8 mouse cellular contexts compared by ENCODE assay signal in the genomic region with DNA sequence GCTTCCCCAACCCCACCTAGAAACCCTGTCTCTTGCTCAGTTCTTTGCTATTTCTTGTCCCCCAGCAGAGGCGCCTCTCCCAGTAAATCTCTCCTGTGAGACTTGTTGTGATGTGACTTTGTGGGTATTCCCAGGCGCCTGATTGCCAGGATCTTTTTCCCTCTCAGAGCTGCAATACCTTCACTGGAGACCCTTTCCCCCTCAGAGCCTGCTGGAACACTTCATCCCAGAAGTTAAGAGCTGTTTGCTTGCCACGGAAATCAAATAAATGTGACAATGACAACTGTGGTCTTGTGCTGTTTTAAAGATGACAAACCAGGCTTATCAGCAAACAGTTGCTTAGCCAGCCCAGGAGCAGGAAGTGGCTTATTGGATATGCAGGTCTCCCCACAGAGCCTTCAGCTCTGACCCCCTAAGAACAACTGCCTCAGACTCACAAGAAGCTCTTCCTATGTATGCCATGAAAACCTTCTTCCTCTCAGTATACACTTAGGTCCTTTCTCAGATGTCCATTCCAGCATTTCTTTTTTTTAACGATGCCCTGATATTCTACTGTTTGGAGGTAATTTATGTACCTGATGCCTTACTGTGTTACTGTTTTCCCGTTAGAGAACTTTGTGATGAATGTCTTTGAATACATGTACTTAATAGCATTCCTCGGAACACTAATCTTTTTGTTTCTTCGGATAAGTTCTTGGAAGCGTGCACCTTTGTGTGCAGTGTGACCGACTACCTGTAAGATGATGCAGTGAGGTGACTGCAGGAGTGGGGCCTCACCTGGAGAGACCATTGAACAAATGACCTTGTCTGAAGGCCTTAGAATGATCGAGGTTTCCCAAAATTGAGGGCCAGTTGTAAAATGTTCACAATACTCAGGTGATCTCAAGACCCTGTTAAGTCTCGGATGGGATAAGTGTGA. TPM values are rescaled to one million over a fixed set of nuclear protein-coding genes. Genes with fewer than 3 reads are reported as not detected.
A peak's percentile ranks its signal among the peaks of the same experiment; 100 is the strongest.
DNase-seq lines count a peak whose midpoint lies in the region; ATAC-seq and TF ChIP-seq lines count a peak whose summit lies in the region.

No protein-coding gene starts in this region.

- H3K36me3 ChIP-seq in heart, embryonic 10.5 days = peaks cover 7% of the 10 kb centered on the region
- H3K36me3 ChIP-seq in ES-Bruce4 (ENCODE audit: control insufficient read depth, insufficient read depth, low read length, poor library complexity, severe bottlenecking) = 0 out of 2 replicates have a peak, but pooled peaks cover 5% of the 10 kb centered on the region
- H3K36me3 ChIP-seq in forebrain, embryonic 10.5 days (replicated peaks) = peaks cover 27% of the 10 kb centered on the region
- H3K36me3 ChIP-seq in liver, embryonic 11.5 days (ENCODE audit: control insufficient read depth, insufficient read depth, low read length) = peaks cover under 1% of the 10 kb centered on the region; the same call in 1 of the 2 replicates
- H3K36me3 ChIP-seq in stomach, postnatal 0 days (ENCODE audit: control insufficient read depth, insufficient read depth, low read length) = no peaks in the 10 kb centered on the region

- H3K27me3 ChIP-seq in heart, embryonic 10.5 days (ENCODE audit: insufficient read depth, poor library complexity, severe bottlenecking) = no peaks in the 10 kb centered on the region
- no peaks in the 10 kb centered on the region for H3K27me3 ChIP-seq in ES-Bruce4 (ENCODE audit: control insufficient read depth, insufficient read depth, low read length, poor library complexity, severe bottlenecking)
- H3K27me3 ChIP-seq in forebrain, embryonic 10.5 days (ENCODE audit: poor library complexity, severe bottlenecking) = no peaks in the 10 kb centered on the region
- no peaks in the 10 kb centered on the region for H3K27me3 ChIP-seq in liver, embryonic 11.5 days (replicated peaks; ENCODE audit: control insufficient read depth, insufficient read depth, low read length)
- H3K27me3 ChIP-seq in stomach, postnatal 0 days (ENCODE audit: control insufficient read depth, insufficient read depth, low read length) = no peaks in the 10 kb centered on the region

- 19% methylated on average over 11 of the region's 11 CpGs for WGBS in heart, embryonic 10.5 days
- 19% methylated on average over 11 of the region's 11 CpGs for WGBS in forebrain, embryonic 10.5 days
- WGBS in liver, embryonic 11.5 days = 18% methylated on average over 11 of the region's 11 CpGs
- 8% methylated on average over 11 of the region's 11 CpGs for WGBS in stomach, postnatal 0 days

- H3K4me1 ChIP-seq in heart, embryonic 10.5 days = peaks cover 64% of the 10 kb centered on the region
- peaks cover 5% of the 10 kb centered on the region for H3K4me1 ChIP-seq in ES-Bruce4 (ENCODE audit: control insufficient read depth, insufficient read depth, low read length)
- H3K4me1 ChIP-seq in forebrain, embryonic 10.5 days = peaks cover 49% of the 10 kb centered on the region
- peaks cover 35% of the 10 kb centered on the region for H3K4me1 ChIP-seq in liver, embryonic 11.5 days (replicated peaks; ENCODE audit: control insufficient read depth, insufficient read depth, low read length)
- 0 out of 2 replicates have a peak, but pooled peaks cover 5% of the 10 kb centered on the region for H3K4me1 ChIP-seq in stomach, postnatal 0 days (replicated peaks; ENCODE audit: control insufficient read depth, insufficient read depth)

- no peak for TF ChIP-seq CTCF in ES-Bruce4 (IDR thresholded peaks at IDR 0.05; ENCODE audit: low read depth, low read length)
- 0 out of 2 replicates have a peak, but pooled peaks have one; percentile 11 for TF ChIP-seq CTCF in stomach, postnatal 0 days (IDR thresholded peaks at IDR 0.05; ENCODE audit: low read depth)

- TF ChIP-seq EP300 in ES-Bruce4 (IDR thresholded peaks at IDR 0.05; ENCODE audit: insufficient read depth, low read depth, low read length) = no peak
- TF ChIP-seq EP300 in stomach, postnatal 0 days (optimal IDR thresholded peaks at IDR 0.05) = no peak

- DNase-seq in heart, embryonic 10.5 days (ENCODE audit: low spot score) = no peak
- DNase-seq in heart, postnatal 36 days = no peak
- DNase-seq in forebrain, embryonic 10.5 days (ENCODE audit: extremely low spot score, low spot score) = no peak
- DNase-seq in liver, embryonic 11.5 days (ENCODE audit: low spot score) = peak; percentile 50
- DNase-seq in stomach, postnatal 0 days (ENCODE audit: low spot score) = no peak
- DNase-seq in testis, postnatal 14 days (ENCODE audit: low spot score) = no peak
- no peak for DNase-seq in urinary bladder, adult 18-20 months (ENCODE audit: low spot score in 2 of 2)

- H3K4me3 ChIP-seq in heart, embryonic 10.5 days = peak overlapping the region; percentile 94
- peak overlapping the region; percentile 47 for H3K4me3 ChIP-seq in ES-Bruce4 (ENCODE audit: low read depth, low read length)
- H3K4me3 ChIP-seq in forebrain, embryonic 10.5 days = peak overlapping the region; percentile 75
- peak overlapping the region; percentile 67 for H3K4me3 ChIP-seq in liver, embryonic 11.5 days (ENCODE audit: low read depth, low read length)
- peak overlapping the region; percentile 93 for H3K4me3 ChIP-seq in stomach, postnatal 0 days (ENCODE audit: low read depth, low read length)

- TF ChIP-seq POLR2A in ES-Bruce4 (IDR thresholded peaks at IDR 0.05; ENCODE audit: insufficient read depth, low read length) = no peak

- no peak for ATAC-seq in liver, embryonic 11.5 days (replicated peaks; ENCODE audit: low FRiP score)
- ATAC-seq in stomach, postnatal 0 days (ENCODE audit: low FRiP score, low TSS enrichment) = peak; percentile 54

- H3K4me2 ChIP-seq in liver, embryonic 11.5 days = peak overlapping the region; percentile 90
- H3K4me2 ChIP-seq in stomach, postnatal 0 days (replicated peaks; ENCODE audit: low read depth) = peak overlapping the region; percentile 49

- no peaks in the 10 kb centered on the region for H3K9me3 ChIP-seq in heart, embryonic 10.5 days
- no peaks in the 10 kb centered on the region for H3K9me3 ChIP-seq in ES-Bruce4 (replicated peaks; ENCODE audit: control insufficient read depth, insufficient read depth, low read length, poor library complexity, severe bottlenecking)
- no peaks in the 10 kb centered on the region for H3K9me3 ChIP-seq in forebrain, embryonic 10.5 days
- H3K9me3 ChIP-seq in liver, embryonic 11.5 days (ENCODE audit: control insufficient read depth, low read length) = no peaks in the 10 kb centered on the region
- H3K9me3 ChIP-seq in stomach, postnatal 0 days (ENCODE audit: control insufficient read depth, low read length) = no peaks in the 10 kb centered on the region

- peak overlapping the region; percentile 97 for H3K27ac ChIP-seq in heart, embryonic 10.5 days
- peak overlapping the region; percentile 97 for H3K27ac ChIP-seq in ES-Bruce4 (ENCODE audit: insufficient read depth, low read length)
- H3K27ac ChIP-seq in forebrain, embryonic 10.5 days = peak overlapping the region; percentile 97
- H3K27ac ChIP-seq in liver, embryonic 11.5 days (ENCODE audit: low read depth, low read length) = peak overlapping the region; percentile 78
- H3K27ac ChIP-seq in stomach, postnatal 0 days (replicated peaks) = peak overlapping the region; percentile 98

- peak overlapping the region; percentile 53 for H3K9ac ChIP-seq in ES-Bruce4 (ENCODE audit: low read depth, poor library complexity, severe bottlenecking)
- peak overlapping the region; percentile 31 for H3K9ac ChIP-seq in liver, embryonic 11.5 days (ENCODE audit: low read depth, low read length)
- peak overlapping the region; percentile 31; the same call in 1 of the 2 replicates for H3K9ac ChIP-seq in stomach, postnatal 0 days (ENCODE audit: low read length)

- intact Hi-C loops in heart, postnatal 36 days (cut with DNase I) = loop anchor here (5.0 kb wide), 1 partner anchor 201 kb away; no protein-coding TSS in a partner anchor

RNA-seq across cellular contexts. Expression of a gene that starts 0.9 kb away (rescaled TPM):
- 129 and 133 TPM in 2 replicates for polyA plus RNA-seq in heart, embryonic 10.5 days (2016; fragmentation: Nextera tagmentation; extraction: Ambion mirVana)
- 10 to 100 TPM; 17.4 to 19.5 TPM for total RNA-seq in heart, postnatal 36 days (2021)
- 205 and 210 TPM in 2 replicates for polyA plus RNA-seq in ES-Bruce4 (2011; ENCODE audit: insufficient read depth, insufficient read length, low read depth, missing spikeins)
- polyA plus RNA-seq in forebrain, embryonic 10.5 days (2016; fragmentation: Nextera tagmentation; extraction: Ambion mirVana) = 207 and 227 TPM in 2 replicates
- polyA plus RNA-seq in liver, embryonic 11.5 days (2014; fragmentation: Nextera tagmentation; extraction: Ambion mirVana) = 99.7 and 101 TPM in 2 replicates
- 119 and 127 TPM in 2 replicates for polyA plus RNA-seq in stomach, postnatal 0 days (2015; fragmentation: Nextera tagmentation; extraction: Ambion mirVana)

RNA-seq across cellular contexts. Expression of a gene that starts 18.4 kb away (rescaled TPM):
- 13.5 and 19.4 TPM in 2 replicates for polyA plus RNA-seq in heart, embryonic 10.5 days (2016; fragmentation: Nextera tagmentation; extraction: Ambion mirVana)
- 1 to 10 TPM; 3.4 to 5.6 TPM for total RNA-seq in heart, postnatal 36 days (2021)
- 13.7 and 15.0 TPM in 2 replicates for polyA plus RNA-seq in ES-Bruce4 (2011; ENCODE audit: insufficient read depth, insufficient read length, low read depth, missing spikeins)
- polyA plus RNA-seq in forebrain, embryonic 10.5 days (2016; fragmentation: Nextera tagmentation; extraction: Ambion mirVana) = 22.9 and 24.0 TPM in 2 replicates
- 17.1 and 17.5 TPM in 2 replicates for polyA plus RNA-seq in liver, embryonic 11.5 days (2014; fragmentation: Nextera tagmentation; extraction: Ambion mirVana)
- polyA plus RNA-seq in stomach, postnatal 0 days (2015; fragmentation: Nextera tagmentation; extraction: Ambion mirVana) = 8.2 and 8.5 TPM in 2 replicates
